Mouse (Mus musculus) testis, adult 2 months (tissue): ENCODE measurements around the gene Car5a.

ENCODE experiments used
- CTCF ChIP-seq: fragments of 200-500 bp; IDR thresholded peaks from 2 replicates; pipeline ENCODE4 v1.5.1; 2012; ENCODE audit warnings: low read depth, mild to moderate bottlenecking, inconsistent platforms, low read length, moderate library complexity; ENCODE audit not compliant: control insufficient read depth, insufficient read depth, insufficient replicate concordance
- POLR2A ChIP-seq: fragments of 200-500 bp; IDR thresholded peaks from 2 replicates; pipeline ENCODE4 v1.6.1; 2012; ENCODE audit warnings: low read depth, mild to moderate bottlenecking, inconsistent platforms, low read length, moderate library complexity; ENCODE audit not compliant: control insufficient read depth

DNA sequence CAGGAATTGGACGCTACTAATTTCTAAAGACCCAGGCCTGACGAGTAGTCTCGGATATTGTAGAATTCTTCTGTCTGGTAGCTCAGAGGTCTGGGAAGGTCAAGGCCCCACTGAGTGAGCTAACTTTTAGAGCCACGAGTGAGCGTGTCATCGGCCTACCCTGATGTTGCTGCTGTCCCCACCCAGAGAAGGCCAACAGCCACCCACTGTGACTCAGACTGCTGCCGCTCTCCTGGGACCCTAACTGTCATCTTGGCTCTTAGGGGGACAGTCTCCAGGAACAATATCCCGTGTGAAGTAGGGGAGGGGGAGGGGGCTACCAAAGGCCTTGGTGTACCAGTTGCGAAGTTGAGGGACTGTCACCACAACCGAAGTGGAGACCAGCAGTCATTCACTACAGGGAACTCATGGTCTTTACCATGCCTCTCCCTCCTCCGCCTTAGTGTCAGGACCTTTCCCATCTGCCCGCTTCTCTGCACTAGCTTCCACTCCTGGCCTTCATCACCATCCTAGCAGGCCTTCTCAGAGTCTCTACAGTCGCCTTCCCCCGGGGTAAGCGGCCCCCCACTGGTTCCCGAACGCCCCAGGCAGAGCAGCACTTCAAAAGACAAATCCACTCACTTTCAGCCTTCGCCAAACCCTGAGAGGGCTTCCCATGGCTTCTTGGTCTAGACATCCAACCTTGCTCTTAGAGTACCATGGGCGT lies 2.5 kb upstream of the Car5a start:
- TF ChIP-seq POLR2A: no peak
- no peak for TF ChIP-seq CTCF
